Mouse (Mus musculus) heart, adult 2 months (tissue): ENCODE measurements around the gene Slx4ip. TPM values are rescaled to one million over a fixed set of nuclear protein-coding genes. Genes with fewer than 3 reads are reported as not detected.

Experiments used
- DNase-seq, 2 experiments: peaks; one replicate each; pipeline ENCODE4 v3.0.0; 2021
- H3K27ac ChIP-seq: fragments of 200-600 bp; 2 replicates; pipeline ENCODE4 v1.8.1; 2022
- H3K27me3 ChIP-seq: fragments of 200-500 bp; 2 replicates; pipeline ENCODE4 v1.6.1; 2012; ENCODE audit warnings: mild to moderate bottlenecking, low read length, inconsistent platforms, mixed read lengths; ENCODE audit not compliant: control insufficient read depth, insufficient read depth
- H3K36me3 ChIP-seq: fragments of 200-500 bp; 2 replicates; pipeline ENCODE4 v1.6.1; 2012; ENCODE audit warnings: low read length, inconsistent platforms; ENCODE audit not compliant: control insufficient read depth, insufficient read depth
- H3K4me1 ChIP-seq: fragments of 200-500 bp; 2 replicates; pipeline ENCODE4 v1.6.1; 2011; ENCODE audit warnings: low read length; ENCODE audit not compliant: control insufficient read depth, insufficient read depth
- H3K4me3 ChIP-seq: fragments of 200-600 bp; 2 replicates; pipeline ENCODE4 v1.8.1; 2022
- H3K79me2 ChIP-seq: fragments of 200-500 bp; replicated peaks from 2 replicates; pipeline ENCODE4 v1.6.1; 2012; ENCODE audit warnings: mild to moderate bottlenecking, inconsistent platforms, low read length, moderate library complexity, mixed read lengths; ENCODE audit not compliant: control insufficient read depth, insufficient read depth
- H3K9ac ChIP-seq: fragments of 200-500 bp; 2 replicates; pipeline ENCODE4 v1.6.1; 2012; ENCODE audit warnings: low read depth, mild to moderate bottlenecking, control low read depth, inconsistent platforms, low read length, mixed read lengths
- CTCF ChIP-seq: fragments of 200-600 bp; IDR thresholded peaks from 2 replicates; pipeline ENCODE4 v1.8.1; 2022; ENCODE audit warnings: antibody characterized with exemption, mild to moderate bottlenecking, moderate library complexity
- EP300 ChIP-seq: fragments of 200-500 bp; IDR thresholded peaks from 2 replicates; pipeline ENCODE4 v1.6.1; 2011; ENCODE audit warnings: low read depth, low read length, control low read depth; ENCODE audit not compliant: insufficient read depth
- POLR2A ChIP-seq: fragments of 200-500 bp; IDR thresholded peaks from 2 replicates; pipeline ENCODE4 v1.6.1; 2011; ENCODE audit warnings: mild to moderate bottlenecking, low read depth, low read length, control low read depth; ENCODE audit not compliant: insufficient read depth
- WGBS: fragments of 180-500 bp; shearing (Covaris S2); methylation state at CpG from one replicate; pipeline ENCODE4 v1.1.7; 2018; 5-methylcytosine and 5-hydroxymethylcytosine counted together
- intact Hi-C: fragments of 180-260 bp; cut with DNase I; formaldehyde crosslinking; loops from one replicate; pipeline ENCODE4 v1.15.1; 2025
- polyA plus RNA-seq: library from polyadenylated mRNA; depleted of rRNA; stranded (reverse); fragments of >200 nt; gene quantifications from 2 replicates; pipeline ENCODE4 v1.2.3, GENCODE M21; 2012; rRNA removed
- total RNA-seq, 2 experiments: library from RNA; stranded (reverse); gene quantifications; 2 replicates each; pipeline ENCODE4 v1.2.3; 2021

The Slx4ip gene
- total and polyA plus RNA-seq, 3 experiments: 0.39 to 1.4 (median 1.3) TPM

GRCm38 (mm10) chr2:137114248-137115096 is 223.5 kb downstream of the Slx4ip start:
- peak overlapping the region; percentile 98 for H3K27ac ChIP-seq
- peak; percentile 57 for TF ChIP-seq POLR2A
- TF ChIP-seq EP300: peak; percentile 65; the same call in 1 of the 2 replicates
- TF ChIP-seq CTCF: peak; percentile 78
- H3K27me3 ChIP-seq: no peaks in the 10 kb centered on the region
- peaks cover 2% of the 10 kb centered on the region for H3K36me3 ChIP-seq
- under 1% methylated on average over 51 of the region's 51 CpGs for WGBS
- peaks cover 15% of the 10 kb centered on the region for H3K4me1 ChIP-seq
- peak overlapping the region; percentile 69 for H3K9ac ChIP-seq
- H3K4me3 ChIP-seq: peak overlapping the region; percentile 93
- H3K79me2 ChIP-seq: no peaks in the 10 kb centered on the region
- peak; percentile 88 for DNase-seq
- intact Hi-C loops: loop anchor here (2.0 to 10.0 kb wide), 7 partner anchors 102 to 830 kb away; partner anchors contain the start of genes AL731706.1, Mkks and Slx4ip

- under 1% methylated on average over 40 of the region's 40 CpGs for WGBS
- intact Hi-C loops: loop anchor here (2.0 to 10.0 kb wide), 6 partner anchors 103 to 829 kb away; partner anchors contain the start of genes AL731706.1, Mkks and Slx4ip
These were observed 224.4 kb downstream of the Slx4ip start for GRCm38 (mm10) chr2:137115241-137116024.

GRCm38 (mm10) chr2:137116025-137116674 is 225.1 kb downstream of the Slx4ip start, which contains the start of gene Jag1:
Gene Jag1, minus strand, starts transcription at chr2:137116644.
- Histone ChIP-seq H3K36me3 (no peaks in the 10 kb centered on the region), H3K79me2 (no peaks in the 10 kb centered on the region), H3K27me3 (no peaks in the 10 kb centered on the region), H3K4me3 (peak within 1 kb of the TSS; percentile 93), H3K27ac (peak within 1 kb of the TSS; percentile 98), H3K4me1 (peaks cover 7% of the 10 kb centered on the region), H3K9ac (peak within 1 kb of the TSS; percentile 90)
- DNase-seq: peak; percentile 63 to 78
- intact Hi-C loops: loop anchor here (2.0 to 10.0 kb wide), 5 partner anchors 224 to 829 kb away; partner anchors contain the start of genes AL731706.1, Mkks and Slx4ip
- TF ChIP-seq EP300: no peak
- no peak for TF ChIP-seq POLR2A
- no peak for TF ChIP-seq CTCF
- under 1% methylated on average over 59 of the region's 59 CpGs for WGBS

More at GRCm38 (mm10) chr2:137115241-137116024, 224.4 kb downstream of the Slx4ip start:
- H3K27ac ChIP-seq: peak overlapping the region; percentile 98
- peak overlapping the region; percentile 69 for H3K9ac ChIP-seq
- no peak for TF ChIP-seq CTCF
- TF ChIP-seq EP300: no peak
- no peak for TF ChIP-seq POLR2A
- H3K27me3 ChIP-seq: no peaks in the 10 kb centered on the region
- peak overlapping the region; percentile 93 for H3K4me3 ChIP-seq
- H3K79me2 ChIP-seq: no peaks in the 10 kb centered on the region
- DNase-seq: peak in 1 of 2 experiments; percentile 70
- peaks cover under 1% of the 10 kb centered on the region; the same call in 1 of the 2 replicates for H3K36me3 ChIP-seq
- peaks cover 10% of the 10 kb centered on the region for H3K4me1 ChIP-seq

GRCm38 (mm10) chr2:137116675-137117320 is 225.8 kb downstream of the Slx4ip start:
- Histone ChIP-seq H3K27ac (peak overlapping the region; percentile 98), H3K4me3 (peak overlapping the region; percentile 93), H3K9ac (peak overlapping the region; percentile 90), H3K27me3 (no peaks in the 10 kb centered on the region), H3K36me3 (no peaks in the 10 kb centered on the region), H3K4me1 (peaks cover 6% of the 10 kb centered on the region), H3K79me2 (no peaks in the 10 kb centered on the region)
- WGBS: under 1% methylated on average over 60 of the region's 61 CpGs
- TF ChIP-seq CTCF (no peak), POLR2A (peak; percentile 97)
- peak; percentile 92 to 93 for DNase-seq
- intact Hi-C loops: loop anchor here (2.0 to 10.0 kb wide), 5 partner anchors 224 to 828 kb away; partner anchors contain the start of genes AL731706.1, Mkks and Slx4ip

- TF ChIP-seq EP300 (0 out of 2 replicates have a peak, but pooled peaks have one; percentile 28), CTCF (peak; percentile 96), POLR2A (no peak)
- under 1% methylated on average over 33 of the region's 33 CpGs for WGBS
- intact Hi-C loops: loop anchor here (2.0 to 10.0 kb wide), 5 partner anchors 225 to 827 kb away; partner anchors contain the start of genes AL731706.1, Mkks and Slx4ip
- Histone ChIP-seq H3K79me2 (no peaks in the 10 kb centered on the region), H3K4me3 (peak overlapping the region; percentile 93), H3K36me3 (no peaks in the 10 kb centered on the region), H3K27ac (peak overlapping the region; percentile 98), H3K9ac (peak overlapping the region; percentile 90), H3K4me1 (peaks cover 6% of the 10 kb centered on the region), H3K27me3 (no peaks in the 10 kb centered on the region)
- peak; percentile 89 to 91 for DNase-seq
These were observed 226.3 kb downstream of the Slx4ip start for GRCm38 (mm10) chr2:137117321-137117690.

Other genes starting within 250 kb of the Slx4ip start
- gene Snap25, start 177.8 kb upstream of the Slx4ip start, total RNA-seq: under 1 TPM in 1 of 2 experiments, not detected in 1; 0.64 TPM
- 0.98 and 3.0 TPM in 2 replicates for gene Snap25, start 177.8 kb upstream of the Slx4ip start, polyA plus RNA-seq
- 10 to 100 TPM; 23.8 to 24.4 TPM for gene AL731706.2, start 5.5 kb upstream of the Slx4ip start, total RNA-seq
- gene AL731706.2, start 5.5 kb upstream of the Slx4ip start, polyA plus RNA-seq: not detected in 2 replicates
- gene AL731706.1, start 171 bp downstream of the Slx4ip start, total RNA-seq: 10 to 100 TPM; 32.1 to 36.0 TPM
- 25.2 and 47.1 TPM in 2 replicates for gene AL731706.1, start 171 bp downstream of the Slx4ip start, polyA plus RNA-seq
- 10 to 100 TPM; 29.4 to 44.1 TPM for gene Mkks, start 171 bp downstream of the Slx4ip start, total RNA-seq
- gene Mkks, start 171 bp downstream of the Slx4ip start, polyA plus RNA-seq: 9.3 and 20.0 TPM in 2 replicates
- gene Jag1, start 225.4 kb downstream of the Slx4ip start, total RNA-seq: 10 to 100 TPM in 1 of 2 experiments, 1 to 10 TPM in 1; 8.3 to 10.4 TPM
- 4.2 and 5.0 TPM in 2 replicates for gene Jag1, start 225.4 kb downstream of the Slx4ip start, polyA plus RNA-seq